Mouse (Mus musculus): Measurements from ENCODE around the gene Ormdl3. TPM values are rescaled to one million over a fixed set of nuclear protein-coding genes. Genes with fewer than 3 reads are reported as not detected.

The Ormdl3 gene
- polyA plus RNA-seq, 1 experiment: 111 TPM

GRCm38 (mm10) chr11:98597363-98597762 is 10.2 kb upstream of the Ormdl3 start:
- Histone ChIP-seq H3K27me3 (ENCODE audit: control insufficient read depth, insufficient read depth, low read length) (no peaks in the 10 kb centered on the region), H3K27ac (ENCODE audit: control insufficient read depth, insufficient read depth, low read depth, low read length) (no peak overlapping the region), H3K4me3 (ENCODE audit: control insufficient read depth, low read depth, low read length) (peak overlapping the region; percentile 2; the same call in 1 of the 2 replicates), H3K4me1 (ENCODE audit: control insufficient read depth, insufficient read depth, low read length) (peaks cover 21% of the 10 kb centered on the region), H3K36me3 (ENCODE audit: control insufficient read depth, insufficient read depth, low read length) (no peaks in the 10 kb centered on the region)
- peak; percentile 77 for TF ChIP-seq CTCF (IDR thresholded peaks at IDR 0.05; ENCODE audit: control insufficient read depth, insufficient read depth, insufficient replicate concordance, low read depth, low read length)
- TF ChIP-seq POLR2A (IDR thresholded peaks at IDR 0.05; ENCODE audit: control insufficient read depth, low read depth, low read length): no peak

- Histone ChIP-seq H3K36me3 (ENCODE audit: control insufficient read depth, insufficient read depth, low read length) (no peaks in the 10 kb centered on the region), H3K4me1 (ENCODE audit: control insufficient read depth, insufficient read depth, low read length) (peaks cover 17% of the 10 kb centered on the region), H3K4me3 (ENCODE audit: control insufficient read depth, low read depth, low read length) (no peak overlapping the region), H3K27ac (ENCODE audit: control insufficient read depth, insufficient read depth, low read depth, low read length) (no peak overlapping the region), H3K27me3 (ENCODE audit: control insufficient read depth, insufficient read depth, low read length) (no peaks in the 10 kb centered on the region)
- no peak for TF ChIP-seq CTCF (IDR thresholded peaks at IDR 0.05; ENCODE audit: control insufficient read depth, insufficient read depth, insufficient replicate concordance, low read depth, low read length)
- no peak for TF ChIP-seq POLR2A (IDR thresholded peaks at IDR 0.05; ENCODE audit: control insufficient read depth, low read depth, low read length)
Measured at GRCm38 (mm10) chr11:98595955-98596354, 8.8 kb upstream of the Ormdl3 start.

GRCm38 (mm10) chr11:98595473-98595872 is 8.3 kb upstream of the Ormdl3 start:
- no peak overlapping the region for H3K4me3 ChIP-seq (ENCODE audit: control insufficient read depth, low read depth, low read length)
- TF ChIP-seq POLR2A (IDR thresholded peaks at IDR 0.05; ENCODE audit: control insufficient read depth, low read depth, low read length) (no peak), CTCF (IDR thresholded peaks at IDR 0.05; ENCODE audit: control insufficient read depth, insufficient read depth, insufficient replicate concordance, low read depth, low read length) (no peak)
- H3K27ac ChIP-seq (ENCODE audit: control insufficient read depth, insufficient read depth, low read depth, low read length): no peak overlapping the region
- no peaks in the 10 kb centered on the region for H3K36me3 ChIP-seq (ENCODE audit: control insufficient read depth, insufficient read depth, low read length)
- peaks cover 17% of the 10 kb centered on the region for H3K4me1 ChIP-seq (ENCODE audit: control insufficient read depth, insufficient read depth, low read length)
- H3K27me3 ChIP-seq (ENCODE audit: control insufficient read depth, insufficient read depth, low read length): no peaks in the 10 kb centered on the region

- no peaks in the 10 kb centered on the region for H3K36me3 ChIP-seq (ENCODE audit: control insufficient read depth, insufficient read depth, low read length)
- no peak overlapping the region for H3K27ac ChIP-seq (ENCODE audit: control insufficient read depth, insufficient read depth, low read depth, low read length)
- no peaks in the 10 kb centered on the region for H3K27me3 ChIP-seq (ENCODE audit: control insufficient read depth, insufficient read depth, low read length)
- H3K4me1 ChIP-seq (ENCODE audit: control insufficient read depth, insufficient read depth, low read length): peaks cover 17% of the 10 kb centered on the region
- TF ChIP-seq CTCF (IDR thresholded peaks at IDR 0.05; ENCODE audit: control insufficient read depth, insufficient read depth, insufficient replicate concordance, low read depth, low read length): no peak
- no peak for TF ChIP-seq POLR2A (IDR thresholded peaks at IDR 0.05; ENCODE audit: control insufficient read depth, low read depth, low read length)
- no peak overlapping the region for H3K4me3 ChIP-seq (ENCODE audit: control insufficient read depth, low read depth, low read length)
Measured at GRCm38 (mm10) chr11:98595021-98595420, 7.9 kb upstream of the Ormdl3 start.

- H3K27ac ChIP-seq (ENCODE audit: control insufficient read depth, insufficient read depth, low read depth, low read length): no peak overlapping the region
- H3K4me1 ChIP-seq (ENCODE audit: control insufficient read depth, insufficient read depth, low read length): peaks cover 5% of the 10 kb centered on the region
- H3K4me3 ChIP-seq (ENCODE audit: control insufficient read depth, low read depth, low read length): no peak overlapping the region
- no peaks in the 10 kb centered on the region for H3K27me3 ChIP-seq (ENCODE audit: control insufficient read depth, insufficient read depth, low read length)
- no peak for TF ChIP-seq CTCF (IDR thresholded peaks at IDR 0.05; ENCODE audit: control insufficient read depth, insufficient read depth, insufficient replicate concordance, low read depth, low read length)
- no peak for TF ChIP-seq POLR2A (IDR thresholded peaks at IDR 0.05; ENCODE audit: control insufficient read depth, low read depth, low read length)
- H3K36me3 ChIP-seq (ENCODE audit: control insufficient read depth, insufficient read depth, low read length): no peaks in the 10 kb centered on the region
Measured at GRCm38 (mm10) chr11:98590548-98591445, 3.6 kb upstream of the Ormdl3 start.

GRCm38 (mm10) chr11:98589306-98589705 is 2.1 kb upstream of the Ormdl3 start:
- H3K27ac ChIP-seq (ENCODE audit: control insufficient read depth, insufficient read depth, low read depth, low read length): peak overlapping the region; percentile 39

GRCm38 (mm10) chr11:98588833-98589281 is 1.7 kb upstream of the Ormdl3 start:
- Histone ChIP-seq H3K36me3 (ENCODE audit: control insufficient read depth, insufficient read depth, low read length) (no peaks in the 10 kb centered on the region), H3K4me1 (ENCODE audit: control insufficient read depth, insufficient read depth, low read length) (peaks cover 5% of the 10 kb centered on the region), H3K27me3 (ENCODE audit: control insufficient read depth, insufficient read depth, low read length) (no peaks in the 10 kb centered on the region), H3K4me3 (ENCODE audit: control insufficient read depth, low read depth, low read length) (peak overlapping the region; percentile 82), H3K27ac (ENCODE audit: control insufficient read depth, insufficient read depth, low read depth, low read length) (peak overlapping the region; percentile 81)
- TF ChIP-seq POLR2A (IDR thresholded peaks at IDR 0.05; ENCODE audit: control insufficient read depth, low read depth, low read length) (no peak), CTCF (IDR thresholded peaks at IDR 0.05; ENCODE audit: control insufficient read depth, insufficient read depth, insufficient replicate concordance, low read depth, low read length) (no peak)

More at GRCm38 (mm10) chr11:98589306-98589705, 2.1 kb upstream of the Ormdl3 start:
- Histone ChIP-seq H3K4me1 (ENCODE audit: control insufficient read depth, insufficient read depth, low read length) (peaks cover 5% of the 10 kb centered on the region), H3K4me3 (ENCODE audit: control insufficient read depth, low read depth, low read length) (peak overlapping the region; percentile 82), H3K36me3 (ENCODE audit: control insufficient read depth, insufficient read depth, low read length) (no peaks in the 10 kb centered on the region), H3K27me3 (ENCODE audit: control insufficient read depth, insufficient read depth, low read length) (no peaks in the 10 kb centered on the region)
- no peak for TF ChIP-seq CTCF (IDR thresholded peaks at IDR 0.05; ENCODE audit: control insufficient read depth, insufficient read depth, insufficient replicate concordance, low read depth, low read length)
- TF ChIP-seq POLR2A (IDR thresholded peaks at IDR 0.05; ENCODE audit: control insufficient read depth, low read depth, low read length): no peak

Data from testis, adult 2 months (tissue).